Mouse (Mus musculus): Measurements from ENCODE around the gene Cfap99. TPM values are rescaled to one million over a fixed set of nuclear protein-coding genes. Genes with fewer than 3 reads are reported as not detected.

Cfap99 gene
- polyA plus RNA-seq, 1 experiment from 2014 or later = not detected

DNA sequence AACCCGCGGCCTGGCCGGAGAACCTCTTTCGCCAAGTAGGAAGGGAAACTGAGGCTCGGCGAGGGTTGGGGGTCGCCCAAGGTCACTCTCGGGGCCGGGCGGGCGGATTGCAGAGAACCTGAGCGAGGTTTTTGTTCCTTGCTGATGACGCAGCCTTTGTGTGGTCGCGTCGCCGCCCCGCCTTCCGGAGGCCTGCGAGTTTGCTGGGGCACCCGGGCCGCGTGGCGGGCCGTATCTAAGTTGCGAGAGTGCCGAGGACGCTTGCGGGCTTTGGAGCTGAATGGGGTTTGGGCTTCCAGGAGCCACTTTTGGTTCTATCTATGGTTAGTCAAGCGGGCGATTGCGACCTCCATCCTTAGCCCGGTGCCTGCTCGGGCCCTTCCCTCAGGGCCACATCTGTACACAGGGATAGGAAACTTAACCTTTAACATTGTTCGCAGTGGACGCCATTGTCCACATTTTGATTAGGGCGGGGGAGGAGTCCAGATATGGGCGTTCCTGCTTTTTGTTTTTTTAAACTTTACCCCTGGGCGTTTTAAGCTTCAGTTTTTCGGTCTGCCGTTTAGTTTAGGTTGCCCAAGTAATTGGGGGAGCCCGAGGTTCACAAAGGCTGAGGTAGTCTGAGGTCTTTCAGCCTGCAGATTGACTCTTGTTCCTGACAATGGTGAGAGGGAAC, 48.5 kb downstream of the Cfap99 start:
- H3K36me3 ChIP-seq = no peaks in the 10 kb centered on the region
- ATAC-seq (ENCODE audit: low read depth) = peak; percentile 40
- peak overlapping the region; percentile 91 for H3K4me2 ChIP-seq
- H3K27ac ChIP-seq (replicated peaks) = peak overlapping the region; percentile 95
- H3K9me3 ChIP-seq = no peaks in the 10 kb centered on the region
- H3K27me3 ChIP-seq = no peaks in the 10 kb centered on the region
- H3K4me1 ChIP-seq (replicated peaks) = peaks cover 24% of the 10 kb centered on the region
- H3K9ac ChIP-seq = peak overlapping the region; percentile 98
- peak overlapping the region; percentile 99 for H3K4me3 ChIP-seq
- WGBS = under 1% methylated on average over 42 of the region's 42 CpGs

DNA sequence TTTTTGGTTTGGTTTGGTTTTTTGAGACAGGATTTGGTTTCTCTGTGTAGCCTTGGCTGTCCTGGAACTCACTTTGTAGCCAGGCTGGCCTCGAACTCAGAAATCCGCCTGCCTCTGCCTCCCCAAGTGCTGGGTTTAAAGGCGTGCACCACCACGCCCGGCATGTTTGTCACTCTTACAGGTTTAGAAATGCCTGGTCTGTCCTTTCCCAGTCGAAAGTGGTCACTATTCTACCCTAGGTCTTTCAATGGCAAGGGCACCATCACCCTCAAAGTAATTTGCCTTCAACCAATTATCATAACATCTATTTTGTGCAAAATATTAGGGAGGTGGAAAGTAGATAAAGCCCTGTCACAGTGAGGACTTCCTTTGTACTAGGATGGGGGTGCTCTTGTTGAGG, 51.8 kb downstream of the Cfap99 start:
- Histone ChIP-seq H3K4me2 (no peak overlapping the region), H3K4me3 (no peak overlapping the region), H3K27ac (replicated peaks) (no peak overlapping the region), H3K4me1 (replicated peaks) (peaks cover 22% of the 10 kb centered on the region), H3K27me3 (no peaks in the 10 kb centered on the region), H3K9ac (no peak overlapping the region), H3K36me3 (peaks cover 17% of the 10 kb centered on the region), H3K9me3 (no peaks in the 10 kb centered on the region)
- ATAC-seq (ENCODE audit: low read depth) = no peak
- WGBS = 95% methylated on average over 6 of the region's 6 CpGs

- Histone ChIP-seq H3K9me3 (no peaks in the 10 kb centered on the region), H3K4me2 (no peak overlapping the region), H3K27me3 (no peaks in the 10 kb centered on the region), H3K4me1 (replicated peaks) (no peaks in the 10 kb centered on the region), H3K36me3 (peaks cover 96% of the 10 kb centered on the region), H3K4me3 (no peak overlapping the region), H3K27ac (replicated peaks) (no peak overlapping the region), H3K9ac (no peak overlapping the region)
- WGBS = 95% methylated on average over 3 of the region's 3 CpGs
- no peak for ATAC-seq (ENCODE audit: low read depth)
These were observed 63.8 kb downstream of the Cfap99 start for GRCm38 (mm10) chr5:34352084-34352631.

GRCm38 (mm10) chr5:34360261-34360660, 71.9 kb downstream of the Cfap99 start:
- H3K27me3 ChIP-seq = no peaks in the 10 kb centered on the region
- no peak overlapping the region for H3K4me2 ChIP-seq
- no peak overlapping the region for H3K9ac ChIP-seq
- H3K36me3 ChIP-seq = peaks cover 56% of the 10 kb centered on the region
- no peaks in the 10 kb centered on the region for H3K9me3 ChIP-seq
- H3K27ac ChIP-seq (replicated peaks) = no peak overlapping the region
- no peaks in the 10 kb centered on the region for H3K4me1 ChIP-seq (replicated peaks)
- no peak for ATAC-seq (ENCODE audit: low read depth)
- H3K4me3 ChIP-seq = no peak overlapping the region
- WGBS = 91% methylated on average over 3 of the region's 3 CpGs

DNA sequence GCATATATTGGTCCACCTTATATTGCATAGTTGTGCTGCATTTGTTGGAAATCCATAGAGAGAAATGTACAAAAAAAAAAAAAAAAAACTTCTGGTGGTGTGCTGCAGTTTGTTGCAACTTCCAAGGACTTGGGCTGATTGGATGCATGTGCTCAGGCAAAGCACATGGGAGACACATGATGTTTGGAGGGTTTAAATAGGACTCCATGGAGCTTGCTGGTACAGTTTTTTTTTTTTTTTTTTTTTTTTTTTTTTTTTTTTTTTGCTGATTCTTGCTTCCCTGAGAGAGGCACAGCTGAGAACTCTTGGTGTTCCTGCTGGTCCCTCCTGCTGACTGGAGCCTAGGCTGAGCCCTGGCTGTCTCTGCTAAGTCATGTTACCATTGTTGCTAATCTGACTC, 74.7 kb downstream of the Cfap99 start:
- Histone ChIP-seq H3K4me3 (no peak overlapping the region), H3K4me2 (no peak overlapping the region), H3K36me3 (peaks cover 32% of the 10 kb centered on the region), H3K9me3 (no peaks in the 10 kb centered on the region), H3K27me3 (no peaks in the 10 kb centered on the region), H3K9ac (no peak overlapping the region), H3K4me1 (replicated peaks) (no peaks in the 10 kb centered on the region), H3K27ac (replicated peaks) (no peak overlapping the region)
- ATAC-seq (ENCODE audit: low read depth) = no peak

- Histone ChIP-seq H3K36me3 (peaks cover 7% of the 10 kb centered on the region; the same call in 1 of the 2 replicates), H3K9me3 (no peaks in the 10 kb centered on the region), H3K27me3 (no peaks in the 10 kb centered on the region), H3K4me1 (replicated peaks) (peaks cover 30% of the 10 kb centered on the region), H3K9ac (peak overlapping the region; percentile 70), H3K4me3 (peak overlapping the region; percentile 95), H3K27ac (replicated peaks) (peak overlapping the region; percentile 84), H3K4me2 (peak overlapping the region; percentile 56)
- WGBS = 71% methylated on average over 7 of the region's 7 CpGs
- no peak; the same call in 1 of the 2 replicates for ATAC-seq (ENCODE audit: low read depth)
These were observed 80.3 kb downstream of the Cfap99 start for GRCm38 (mm10) chr5:34368551-34369290.

- peak; percentile 100 for ATAC-seq (ENCODE audit: low read depth)
- Histone ChIP-seq H3K27me3 (no peaks in the 10 kb centered on the region), H3K4me2 (peak within 1 kb of the TSS; percentile 59), H3K9ac (peak within 1 kb of the TSS; percentile 96), H3K4me1 (replicated peaks) (peaks cover 30% of the 10 kb centered on the region), H3K9me3 (no peaks in the 10 kb centered on the region), H3K36me3 (peaks cover 7% of the 10 kb centered on the region; the same call in 1 of the 2 replicates), H3K4me3 (peak within 1 kb of the TSS; percentile 95), H3K27ac (replicated peaks) (peak within 1 kb of the TSS; percentile 84)
- 1% methylated on average over 59 of the region's 64 CpGs for WGBS
These were observed 81.1 kb downstream of the Cfap99 start, which contains the start of gene Fam193a for GRCm38 (mm10) chr5:34369341-34370021. Gene Fam193a (plus strand): TSS chr5:34369933.

GRCm38 (mm10) chr5:34370022-34370823, 81.8 kb downstream of the Cfap99 start:
- no peak for ATAC-seq (ENCODE audit: low read depth)
- Histone ChIP-seq H3K4me3 (peak overlapping the region; percentile 95), H3K9ac (peak overlapping the region; percentile 96), H3K4me2 (peak overlapping the region; percentile 59), H3K27ac (replicated peaks) (peak overlapping the region; percentile 84), H3K36me3 (peaks cover 3% of the 10 kb centered on the region; the same call in 1 of the 2 replicates), H3K4me1 (replicated peaks) (peaks cover 34% of the 10 kb centered on the region), H3K27me3 (no peaks in the 10 kb centered on the region), H3K9me3 (no peaks in the 10 kb centered on the region)
- under 1% methylated on average over 59 of the region's 114 CpGs for WGBS

- Histone ChIP-seq H3K27ac (replicated peaks) (no peak overlapping the region), H3K9me3 (no peaks in the 10 kb centered on the region), H3K9ac (peak overlapping the region; percentile 96), H3K36me3 (no peaks in the 10 kb centered on the region), H3K27me3 (no peaks in the 10 kb centered on the region), H3K4me2 (peak overlapping the region; percentile 59), H3K4me3 (peak overlapping the region; percentile 95), H3K4me1 (replicated peaks) (peaks cover 34% of the 10 kb centered on the region)
- 34% methylated on average over 8 of the region's 8 CpGs for WGBS
- ATAC-seq (ENCODE audit: low read depth) = no peak
These were observed 82.4 kb downstream of the Cfap99 start for GRCm38 (mm10) chr5:34370840-34371239.

- Histone ChIP-seq H3K4me2 (peak overlapping the region; percentile 35; the same call in 1 of the 2 replicates), H3K9ac (no peak overlapping the region), H3K36me3 (no peaks in the 10 kb centered on the region), H3K4me1 (replicated peaks) (peaks cover 36% of the 10 kb centered on the region), H3K27ac (replicated peaks) (no peak overlapping the region), H3K4me3 (no peak overlapping the region), H3K9me3 (no peaks in the 10 kb centered on the region), H3K27me3 (no peaks in the 10 kb centered on the region)
- no peak for ATAC-seq (ENCODE audit: low read depth)
These were observed 83.7 kb downstream of the Cfap99 start for GRCm38 (mm10) chr5:34372141-34372540.

DNA sequence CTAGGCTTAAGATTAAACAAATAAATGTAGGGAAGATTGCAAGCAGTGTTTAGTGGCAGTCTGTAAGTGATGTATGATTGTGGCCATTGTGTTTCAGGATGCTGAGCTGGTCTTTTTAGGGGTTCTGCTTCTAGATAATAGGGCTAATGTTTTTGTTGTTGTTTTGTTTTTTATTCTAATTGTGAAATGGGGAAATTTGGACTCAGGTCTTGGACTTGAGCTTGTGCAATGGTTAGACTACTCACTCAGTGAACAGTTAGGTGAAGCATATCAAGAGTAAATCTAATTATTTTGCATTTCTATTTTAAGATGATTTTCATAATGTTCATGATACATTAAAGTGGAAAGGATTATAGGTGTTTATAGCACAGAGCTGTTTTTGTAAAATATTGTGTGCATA, 84.1 kb downstream of the Cfap99 start:
- Histone ChIP-seq H3K9ac (no peak overlapping the region), H3K27me3 (no peaks in the 10 kb centered on the region), H3K9me3 (no peaks in the 10 kb centered on the region), H3K36me3 (no peaks in the 10 kb centered on the region), H3K4me3 (no peak overlapping the region), H3K4me2 (0 out of 2 replicates have a peak overlapping the region, but pooled peaks have one; percentile 35), H3K4me1 (replicated peaks) (peaks cover 36% of the 10 kb centered on the region), H3K27ac (replicated peaks) (no peak overlapping the region)
- no peak for ATAC-seq (ENCODE audit: low read depth)

Measured in neural tube, embryonic 13.5 days (tissue).